Mouse (Mus musculus) hindbrain, embryonic 13.5 days (tissue): ENCODE results near the gene Hyls1. TPM values are rescaled to one million over a fixed set of nuclear protein-coding genes. Genes with fewer than 3 reads are reported as not detected.

ENCODE experiments used
- ATAC-seq: fragments of 200-750 bp; cut with Nextera tagmentation; 2 replicates; pipeline ENCODE4 v1.8.0; 2017; ENCODE audit warnings: moderate TSS enrichment; ENCODE audit not compliant: low FRiP score
- H3K27ac ChIP-seq: fragments of 300-500 bp; sonication (generic); 2 replicates; pipeline ENCODE4 v1.5.1; 2015; ENCODE audit warnings: inconsistent platforms, mild to moderate bottlenecking, moderate library complexity
- H3K27me3 ChIP-seq: fragments of 300-500 bp; sonication (generic); 2 replicates; pipeline ENCODE4 v1.6.1; 2015; ENCODE audit warnings: mild to moderate bottlenecking, inconsistent platforms
- H3K36me3 ChIP-seq: fragments of 300-500 bp; sonication (generic); 2 replicates; pipeline ENCODE4 v1.6.1; 2015; ENCODE audit warnings: mild to moderate bottlenecking, inconsistent platforms
- H3K4me1 ChIP-seq: fragments of 300-500 bp; sonication (generic); replicated peaks from 2 replicates; pipeline ENCODE4 v1.6.1; 2015; ENCODE audit warnings: inconsistent platforms
- H3K4me2 ChIP-seq: fragments of 300-500 bp; sonication (generic); 2 replicates; pipeline ENCODE4 v1.6.1; 2015; ENCODE audit warnings: inconsistent platforms, mild to moderate bottlenecking, moderate library complexity
- H3K4me3 ChIP-seq: fragments of 300-500 bp; sonication (generic); 2 replicates; pipeline ENCODE4 v1.5.1; 2015; ENCODE audit warnings: mild to moderate bottlenecking, inconsistent platforms
- H3K9ac ChIP-seq: fragments of 300-500 bp; sonication (generic); 2 replicates; pipeline ENCODE4 v1.6.1; 2015; ENCODE audit warnings: mild to moderate bottlenecking, inconsistent platforms
- H3K9me3 ChIP-seq: fragments of 300-500 bp; sonication (generic); 2 replicates; pipeline ENCODE4 v1.6.1; 2016; ENCODE audit warnings: inconsistent platforms
- WGBS: fragments of 180-500 bp; shearing (Covaris S2); methylation state at CpG from one replicate; pipeline ENCODE4 v1.1.7; 2015; 5-methylcytosine and 5-hydroxymethylcytosine counted together
- polyA plus RNA-seq: library from polyadenylated mRNA; unstranded; fragments of >200 nt; fragmentation: Nextera tagmentation; extraction: Ambion mirVana; gene quantifications from 2 replicates; pipeline ENCODE4 v1.2.1, GENCODE M21; 2015

Gene Hyls1
- polyA plus RNA-seq, 1 experiment from 2014 or later: 21.3 TPM

DNA sequence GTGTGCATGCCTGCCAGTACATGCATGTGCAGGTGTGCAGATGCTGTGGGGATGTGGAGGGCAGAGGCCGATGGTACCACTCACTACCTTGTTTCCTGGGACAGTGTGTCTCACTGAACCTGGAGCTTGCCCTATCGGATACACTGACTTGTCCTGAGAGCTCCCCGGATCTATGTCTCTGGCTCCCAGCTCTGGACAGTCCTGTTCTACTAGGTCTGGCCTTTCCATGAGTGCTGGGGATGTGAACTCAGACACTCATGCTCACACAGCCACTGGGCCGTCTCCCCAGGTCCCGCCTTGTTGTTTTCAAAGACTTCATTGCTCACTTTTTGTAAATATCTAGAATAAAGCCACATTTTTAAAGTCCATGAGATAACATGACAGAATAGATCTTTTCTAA is 29.2 kb downstream of the Hyls1 start:
- H3K36me3 ChIP-seq: peaks cover 39% of the 10 kb centered on the region
- H3K9me3 ChIP-seq: no peaks in the 10 kb centered on the region
- peak; percentile 38; the same call in 1 of the 2 replicates for ATAC-seq
- no peak overlapping the region for H3K4me3 ChIP-seq
- peaks cover 9% of the 10 kb centered on the region for H3K27me3 ChIP-seq
- no peaks in the 10 kb centered on the region for H3K4me1 ChIP-seq
- H3K27ac ChIP-seq: no peak overlapping the region
- no peak overlapping the region for H3K4me2 ChIP-seq
- WGBS: 88% methylated on average over 5 of the region's 5 CpGs
- H3K9ac ChIP-seq: no peak overlapping the region

DNA sequence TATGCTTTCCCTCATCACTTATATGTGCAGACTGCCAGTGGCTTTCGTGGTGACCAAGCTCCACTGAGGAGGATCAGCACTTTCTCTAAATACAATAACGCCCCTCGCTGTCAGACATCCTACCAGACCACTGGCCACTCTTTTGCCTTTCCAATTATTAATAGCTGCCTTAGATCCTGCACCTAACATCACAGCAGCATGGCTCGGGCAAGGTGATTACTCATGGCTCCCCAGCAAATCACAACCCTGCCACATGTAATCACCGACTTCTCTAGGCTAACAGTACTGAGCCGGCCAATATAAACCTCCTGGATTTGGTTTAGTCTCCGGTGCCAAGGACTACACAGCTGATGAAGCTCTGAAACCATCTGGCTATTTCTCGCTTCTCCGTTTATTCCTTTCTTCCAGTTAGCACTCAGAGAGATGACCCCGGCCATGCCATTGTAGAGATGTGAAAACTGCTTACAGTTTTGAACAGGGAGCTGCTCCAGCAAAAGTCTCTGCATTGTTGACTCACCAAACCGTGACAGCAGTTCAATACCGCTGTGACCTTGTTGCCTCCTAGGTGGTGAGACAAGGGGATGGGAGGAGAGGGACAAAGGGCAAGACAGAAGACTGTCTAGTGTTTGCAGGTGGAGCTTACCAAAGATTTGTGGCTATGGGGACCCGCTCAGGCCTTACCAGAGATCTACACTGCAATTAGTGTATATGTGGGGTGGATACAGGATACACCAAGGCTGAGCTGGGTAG is 31.0 kb downstream of the Hyls1 start:
- no peak for ATAC-seq
- WGBS: 71% methylated on average over 13 of the region's 13 CpGs
- no peak overlapping the region for H3K9ac ChIP-seq
- no peaks in the 10 kb centered on the region for H3K4me1 ChIP-seq
- no peak overlapping the region for H3K4me3 ChIP-seq
- H3K27me3 ChIP-seq: peaks cover 10% of the 10 kb centered on the region
- H3K27ac ChIP-seq: no peak overlapping the region
- H3K9me3 ChIP-seq: no peaks in the 10 kb centered on the region
- H3K4me2 ChIP-seq: no peak overlapping the region
- H3K36me3 ChIP-seq: peaks cover 23% of the 10 kb centered on the region

DNA sequence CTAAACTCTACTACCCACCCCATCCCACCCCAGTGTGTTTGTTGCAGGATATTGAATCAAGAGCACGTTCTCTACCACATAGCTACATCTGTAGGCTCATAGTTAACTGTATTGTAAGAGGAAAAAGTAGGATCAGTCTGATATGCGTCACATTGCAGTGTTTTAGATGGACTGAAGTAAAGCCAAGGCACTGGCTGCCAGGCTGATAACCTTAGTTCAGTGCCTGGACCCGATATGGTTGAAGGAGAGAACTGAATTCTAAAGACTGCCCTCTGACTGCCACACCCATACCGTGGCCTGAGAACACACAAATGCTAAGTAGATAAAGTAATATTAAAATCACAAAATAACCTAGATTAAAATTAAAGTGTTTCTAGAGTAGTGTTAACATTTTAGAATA is 34.3 kb downstream of the Hyls1 start:
- ATAC-seq: no peak
- Histone ChIP-seq H3K4me2 (no peak overlapping the region), H3K36me3 (0 out of 2 replicates have a peak, but pooled peaks cover 7% of the 10 kb centered on the region), H3K27ac (no peak overlapping the region), H3K9me3 (no peaks in the 10 kb centered on the region), H3K4me1 (no peaks in the 10 kb centered on the region), H3K27me3 (peaks cover 27% of the 10 kb centered on the region), H3K9ac (no peak overlapping the region), H3K4me3 (no peak overlapping the region)
- 77% methylated on average over 4 of the region's 4 CpGs for WGBS

DNA sequence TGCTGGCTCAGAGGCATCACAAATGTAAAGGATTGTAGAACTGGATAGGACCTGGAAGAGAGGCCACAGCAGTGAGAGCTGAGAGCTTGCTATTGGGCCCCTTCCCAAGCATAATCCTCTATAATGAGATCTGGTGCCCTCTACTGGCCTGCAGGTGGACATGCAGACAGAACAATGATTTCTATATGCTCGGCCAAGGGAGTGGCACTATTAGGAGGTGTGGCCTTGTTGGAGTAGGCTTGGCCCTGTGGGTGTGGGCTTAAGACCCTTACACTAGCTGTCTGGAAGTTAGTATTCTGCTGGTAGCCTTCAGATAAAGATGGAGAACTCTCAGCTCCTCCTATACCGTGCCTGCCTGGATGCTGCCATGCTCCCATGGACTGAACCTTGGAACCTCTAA is 35.1 kb downstream of the Hyls1 start:
- H3K36me3 ChIP-seq: 0 out of 2 replicates have a peak, but pooled peaks cover 4% of the 10 kb centered on the region
- peaks cover 25% of the 10 kb centered on the region for H3K27me3 ChIP-seq
- 10% methylated on average over 2 of the region's 2 CpGs for WGBS
- no peak overlapping the region for H3K4me2 ChIP-seq
- H3K27ac ChIP-seq: no peak overlapping the region
- H3K4me1 ChIP-seq: no peaks in the 10 kb centered on the region
- no peak overlapping the region for H3K9ac ChIP-seq
- peak; percentile 91 for ATAC-seq
- no peaks in the 10 kb centered on the region for H3K9me3 ChIP-seq
- H3K4me3 ChIP-seq: no peak overlapping the region

DNA sequence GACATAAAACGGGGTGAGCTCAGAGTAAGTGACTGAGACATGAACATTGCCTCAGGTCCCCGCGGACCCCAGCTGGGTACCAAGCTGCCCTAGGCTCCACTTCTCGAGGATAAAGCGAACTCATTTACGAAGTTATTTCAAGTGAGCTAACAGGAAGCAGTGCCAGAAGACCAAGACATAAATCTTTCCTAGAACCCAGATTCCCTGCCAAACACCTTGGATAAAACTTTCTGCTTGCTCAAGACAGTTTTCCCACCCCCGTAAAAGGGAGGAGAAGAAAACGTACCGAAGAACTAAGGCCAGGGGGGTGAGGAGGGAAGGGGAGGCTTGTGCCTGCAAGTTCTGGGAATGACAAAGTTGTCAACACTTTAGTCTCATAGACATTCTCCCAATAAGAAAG is 36.9 kb downstream of the Hyls1 start:
- H3K4me1 ChIP-seq: peaks cover 4% of the 10 kb centered on the region
- no peak for ATAC-seq
- H3K4me3 ChIP-seq: no peak overlapping the region
- no peaks in the 10 kb centered on the region for H3K36me3 ChIP-seq
- no peak overlapping the region for H3K4me2 ChIP-seq
- 77% methylated on average over 9 of the region's 9 CpGs for WGBS
- H3K9me3 ChIP-seq: no peaks in the 10 kb centered on the region
- H3K9ac ChIP-seq: no peak overlapping the region
- no peak overlapping the region for H3K27ac ChIP-seq
- H3K27me3 ChIP-seq: peaks cover 21% of the 10 kb centered on the region

DNA sequence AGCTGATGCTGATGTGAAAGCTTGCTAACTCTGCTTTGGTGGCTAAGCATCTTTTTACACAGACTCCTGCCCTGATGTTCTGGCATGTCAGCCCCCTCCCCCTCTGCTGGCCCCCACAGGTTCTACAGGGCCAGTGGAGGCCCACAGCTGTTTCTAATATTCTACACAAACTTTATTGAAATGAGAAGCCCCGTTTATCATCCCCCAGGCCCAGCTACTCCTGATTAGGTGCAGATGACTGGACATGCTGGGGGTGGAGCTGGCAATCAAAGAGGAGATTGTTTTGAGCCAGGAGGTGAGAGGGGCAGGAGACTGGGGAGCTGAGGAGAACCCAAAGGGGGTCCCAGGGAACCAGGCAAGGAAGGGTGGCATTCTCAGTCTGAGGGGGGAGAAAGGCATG is 40.4 kb downstream of the Hyls1 start:
- H3K27me3 ChIP-seq: peaks cover 24% of the 10 kb centered on the region
- 0 out of 2 replicates have a peak overlapping the region, but pooled peaks have one; percentile 35 for H3K27ac ChIP-seq
- peaks cover 4% of the 10 kb centered on the region for H3K4me1 ChIP-seq
- ATAC-seq: no peak
- no peak overlapping the region for H3K9ac ChIP-seq
- no peaks in the 10 kb centered on the region for H3K9me3 ChIP-seq
- WGBS: 19% methylated on average over 1 of the region's 1 CpGs
- H3K36me3 ChIP-seq: no peaks in the 10 kb centered on the region
- H3K4me2 ChIP-seq: no peak overlapping the region
- H3K4me3 ChIP-seq: no peak overlapping the region

DNA sequence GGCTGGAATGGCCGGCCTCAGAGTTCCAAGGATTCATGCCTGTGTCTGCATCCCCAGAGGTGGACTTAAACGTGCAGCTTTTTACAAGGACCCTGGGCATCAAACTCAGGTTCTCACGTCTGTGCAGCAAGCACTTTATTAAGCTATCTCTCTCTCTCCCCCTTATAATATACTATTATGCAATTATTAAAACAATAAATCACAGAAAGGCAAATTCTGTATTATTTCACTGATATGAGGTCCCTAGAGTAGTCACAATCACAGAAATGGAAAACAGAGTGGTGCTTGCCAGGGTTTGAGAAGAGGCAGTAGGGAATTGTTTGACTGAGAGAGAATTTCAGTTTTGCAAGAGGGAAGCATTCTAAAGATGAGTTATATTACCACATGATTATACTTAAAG is 41.1 kb downstream of the Hyls1 start:
- Histone ChIP-seq H3K4me2 (no peak overlapping the region), H3K36me3 (no peaks in the 10 kb centered on the region), H3K9ac (no peak overlapping the region), H3K9me3 (no peaks in the 10 kb centered on the region), H3K27ac (no peak overlapping the region), H3K4me3 (no peak overlapping the region), H3K27me3 (peaks cover 24% of the 10 kb centered on the region), H3K4me1 (peaks cover 8% of the 10 kb centered on the region)
- 70% methylated on average over 3 of the region's 3 CpGs for WGBS
- no peak for ATAC-seq

DNA sequence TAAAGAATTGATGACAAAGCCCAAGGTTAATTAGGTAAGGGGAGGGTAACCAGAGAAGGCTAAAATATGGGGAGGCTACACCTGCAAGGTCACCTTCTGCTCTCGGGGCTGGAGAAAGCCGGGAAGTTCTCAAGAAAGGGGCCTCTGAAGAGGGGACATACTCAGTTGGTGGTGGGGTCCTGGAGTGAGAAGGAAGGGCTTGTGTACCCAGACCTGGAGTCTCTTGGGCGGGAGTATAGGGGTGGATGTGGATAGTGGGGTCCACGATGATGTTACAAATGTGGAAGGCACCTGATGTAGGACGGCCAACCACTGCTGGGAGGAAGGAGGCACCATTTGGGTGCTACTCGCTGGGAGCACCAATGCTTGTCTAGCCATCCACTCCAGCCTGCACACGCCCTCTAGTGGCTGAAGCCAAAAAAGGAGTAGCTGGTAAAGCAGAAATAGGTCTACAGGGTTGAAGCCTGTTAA is 46.2 kb downstream of the Hyls1 start:
- Histone ChIP-seq H3K27me3 (peaks cover 22% of the 10 kb centered on the region; the same call in 1 of the 2 replicates), H3K4me2 (peak overlapping the region; percentile 34; the same call in 1 of the 2 replicates), H3K4me3 (no peak overlapping the region), H3K9me3 (no peaks in the 10 kb centered on the region), H3K27ac (0 out of 2 replicates have a peak overlapping the region, but pooled peaks have one; percentile 14), H3K4me1 (peaks cover 14% of the 10 kb centered on the region), H3K9ac (no peak overlapping the region), H3K36me3 (no peaks in the 10 kb centered on the region)
- ATAC-seq: peak; percentile 81
- WGBS: 20% methylated on average over 7 of the region's 7 CpGs

DNA sequence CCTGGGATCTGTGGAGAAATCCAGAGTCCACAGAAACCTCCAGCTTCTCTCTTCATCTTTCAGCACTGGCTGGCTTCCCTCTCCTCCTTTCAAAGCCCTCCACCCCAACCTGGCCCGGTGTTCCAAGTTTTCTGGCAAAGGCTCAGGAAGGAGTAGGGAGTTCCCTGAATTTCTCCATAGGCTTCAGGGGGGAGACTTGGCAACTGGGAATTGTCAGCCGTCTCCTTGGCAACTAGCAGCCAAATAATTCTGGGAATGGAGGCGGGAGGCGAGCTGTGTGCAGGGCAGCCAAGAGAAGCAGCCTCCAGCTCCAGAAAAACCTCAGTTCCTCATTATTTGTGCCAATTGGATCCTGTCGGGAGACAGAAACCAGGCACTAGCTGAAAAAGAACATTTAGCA is 46.7 kb downstream of the Hyls1 start:
- Histone ChIP-seq H3K27me3 (peaks cover 22% of the 10 kb centered on the region; the same call in 1 of the 2 replicates), H3K9me3 (no peaks in the 10 kb centered on the region), H3K27ac (0 out of 2 replicates have a peak overlapping the region, but pooled peaks have one; percentile 14), H3K4me2 (peak overlapping the region; percentile 34; the same call in 1 of the 2 replicates), H3K9ac (no peak overlapping the region), H3K36me3 (no peaks in the 10 kb centered on the region), H3K4me3 (no peak overlapping the region), H3K4me1 (peaks cover 14% of the 10 kb centered on the region)
- 5% methylated on average over 5 of the region's 5 CpGs for WGBS
- ATAC-seq: peak; percentile 83

DNA sequence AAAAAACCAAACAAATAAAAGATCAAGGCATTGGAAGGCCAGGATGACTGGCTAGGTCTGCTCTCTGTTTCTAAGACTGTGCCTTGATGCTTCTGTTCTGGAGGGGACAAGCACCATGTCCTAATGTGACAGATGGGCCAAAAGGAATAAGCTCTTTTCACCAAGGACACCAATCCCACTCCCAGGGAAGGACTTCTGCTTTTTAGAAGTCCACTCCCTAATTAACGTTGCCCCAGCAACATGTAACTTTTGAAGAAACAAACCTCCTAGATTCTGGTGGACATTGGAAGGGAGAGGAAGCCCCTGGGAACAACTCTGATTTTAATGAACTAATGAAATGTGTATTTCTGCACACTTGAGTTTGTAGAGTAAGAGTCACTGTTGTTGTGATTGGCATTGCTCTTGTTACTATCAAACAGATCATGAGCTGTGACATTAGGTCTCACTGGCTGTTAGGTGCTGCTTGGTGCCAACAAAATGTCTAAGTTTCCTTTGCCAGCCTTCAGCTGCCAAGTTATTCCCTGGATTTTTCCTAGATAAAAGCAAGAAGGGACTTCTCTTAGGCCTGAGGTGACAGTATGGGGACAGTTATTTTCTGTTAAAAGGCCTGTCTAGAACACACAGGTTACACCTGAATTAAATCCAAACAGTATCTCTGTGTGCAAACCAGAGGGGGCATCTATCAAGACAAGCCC is 47.2 kb downstream of the Hyls1 start:
- Histone ChIP-seq H3K4me2 (no peak overlapping the region), H3K27me3 (peaks cover 22% of the 10 kb centered on the region; the same call in 1 of the 2 replicates), H3K9me3 (no peaks in the 10 kb centered on the region), H3K36me3 (no peaks in the 10 kb centered on the region), H3K4me3 (no peak overlapping the region), H3K9ac (no peak overlapping the region), H3K4me1 (peaks cover 14% of the 10 kb centered on the region), H3K27ac (no peak overlapping the region)
- no peak for ATAC-seq
- WGBS: 63% methylated on average over 1 of the region's 1 CpGs

DNA sequence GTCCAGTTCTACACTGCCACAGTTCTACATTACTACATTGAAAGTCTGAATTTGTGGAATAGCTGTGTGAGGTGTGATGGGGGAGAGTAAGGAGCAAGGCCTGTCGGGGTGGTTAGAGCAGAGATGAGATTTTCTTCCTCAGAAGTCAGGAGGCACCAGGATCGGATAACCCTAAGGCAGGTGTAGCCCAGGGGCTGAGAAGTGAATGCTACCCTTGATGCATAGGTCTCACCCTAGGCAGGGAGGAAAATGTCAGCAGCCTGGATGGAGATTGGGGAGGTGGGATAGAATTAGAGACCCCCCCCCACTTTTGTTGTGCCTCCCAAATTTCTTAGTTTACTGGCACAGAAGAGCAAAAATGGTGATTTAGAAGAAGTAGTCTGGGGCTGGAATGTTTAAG is 48.0 kb downstream of the Hyls1 start:
- Histone ChIP-seq H3K36me3 (no peaks in the 10 kb centered on the region), H3K9me3 (no peaks in the 10 kb centered on the region), H3K4me3 (no peak overlapping the region), H3K27me3 (peaks cover 22% of the 10 kb centered on the region; the same call in 1 of the 2 replicates), H3K4me2 (no peak overlapping the region), H3K27ac (no peak overlapping the region), H3K9ac (no peak overlapping the region), H3K4me1 (peaks cover 14% of the 10 kb centered on the region)
- WGBS: 74% methylated on average over 2 of the region's 2 CpGs
- ATAC-seq: no peak

DNA sequence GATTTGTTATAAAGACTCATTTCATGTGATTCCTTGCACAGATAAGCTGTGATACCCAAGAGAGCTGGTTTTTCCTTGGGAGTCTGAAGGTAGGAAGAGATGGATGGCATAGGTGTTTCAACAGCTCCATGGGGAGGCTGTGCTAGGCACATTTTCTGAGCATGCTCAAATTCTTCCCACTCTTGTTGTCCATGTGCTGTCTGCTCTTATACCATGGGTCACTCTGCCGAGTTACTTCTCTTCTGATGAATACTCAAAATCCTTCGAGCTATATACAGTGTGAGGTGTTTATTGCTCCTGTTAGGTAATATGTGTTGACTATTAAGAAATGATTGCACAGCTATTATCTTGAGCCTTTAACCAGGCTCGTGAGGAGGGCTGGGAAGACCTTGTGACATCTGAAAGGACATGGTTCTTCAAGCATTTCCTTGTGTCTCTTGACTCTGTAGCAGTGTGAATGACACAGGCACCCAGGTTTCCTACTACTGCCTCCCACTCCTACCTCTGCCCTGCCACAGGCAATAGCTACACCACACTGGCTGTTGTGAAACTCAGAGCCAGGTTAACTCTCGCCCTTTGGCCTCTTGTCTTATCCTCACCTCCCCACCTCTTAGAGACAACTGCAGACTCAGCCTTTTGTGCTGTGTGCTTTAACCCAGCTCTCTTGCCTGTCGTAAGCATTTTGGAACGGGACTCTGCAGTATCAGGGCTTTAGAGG is 49.4 kb downstream of the Hyls1 start:
- Histone ChIP-seq H3K27me3 (peaks cover 20% of the 10 kb centered on the region; the same call in 1 of the 2 replicates), H3K4me3 (no peak overlapping the region), H3K27ac (no peak overlapping the region), H3K36me3 (no peaks in the 10 kb centered on the region), H3K9me3 (no peaks in the 10 kb centered on the region), H3K4me1 (peaks cover 14% of the 10 kb centered on the region), H3K4me2 (no peak overlapping the region), H3K9ac (no peak overlapping the region)
- no peak for ATAC-seq
- WGBS: 82% methylated on average over 6 of the region's 6 CpGs
